Mouse (Mus musculus): ENCODE data around the gene Tmc8. TPM values are rescaled to one million over a fixed set of nuclear protein-coding genes. Genes with fewer than 3 reads are reported as not detected.

Tmc8 gene
- polyA plus RNA-seq, 1 experiment, result 0.39 TPM

GRCm38 (mm10) chr11:117838572-117838971 lies 56.7 kb downstream of the Tmc8 start:
- H3K4me3 ChIP-seq (ENCODE audit: insufficient read depth, low read length), result no peak overlapping the region
- TF ChIP-seq CTCF (IDR thresholded peaks at IDR 0.05; ENCODE audit: borderline replicate concordance, insufficient read depth, low read length) (no peak), POLR2A (IDR thresholded peaks at IDR 0.05; ENCODE audit: low read depth, low read length) (no peak)
- peaks cover 4% of the 10 kb centered on the region; the same call in 1 of the 2 replicates for H3K4me1 ChIP-seq (ENCODE audit: control insufficient read depth, insufficient read depth, low read length)
- H3K27ac ChIP-seq (ENCODE audit: insufficient read depth, low read length), result no peak overlapping the region

DNA sequence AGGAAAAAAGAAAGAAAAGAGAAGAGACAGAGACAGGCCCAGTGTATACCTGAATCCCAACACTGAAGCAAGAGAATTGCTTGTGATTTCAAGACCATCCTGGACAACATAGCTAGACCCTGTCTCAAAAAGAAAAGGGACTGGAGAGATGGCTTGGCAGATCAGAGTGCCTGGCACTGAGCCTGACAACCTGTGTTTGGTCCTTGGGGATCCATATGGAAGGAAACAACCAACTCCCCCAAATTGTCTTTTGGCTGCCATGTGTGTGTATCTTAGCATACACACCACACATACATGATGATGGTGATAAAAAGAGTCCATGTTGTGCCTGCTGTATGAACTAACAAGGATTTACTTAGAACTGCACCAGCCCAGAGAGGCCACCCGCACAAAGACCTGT lies 57.1 kb downstream of the Tmc8 start:
- Histone ChIP-seq H3K4me1 (ENCODE audit: control insufficient read depth, insufficient read depth, low read length) (peaks cover 4% of the 10 kb centered on the region; the same call in 1 of the 2 replicates), H3K4me3 (ENCODE audit: insufficient read depth, low read length) (no peak overlapping the region), H3K27ac (ENCODE audit: insufficient read depth, low read length) (no peak overlapping the region)
- TF ChIP-seq CTCF (IDR thresholded peaks at IDR 0.05; ENCODE audit: borderline replicate concordance, insufficient read depth, low read length) (no peak), POLR2A (IDR thresholded peaks at IDR 0.05; ENCODE audit: low read depth, low read length) (no peak)

- Histone ChIP-seq H3K4me1 (ENCODE audit: control insufficient read depth, insufficient read depth, low read length) (peaks cover 4% of the 10 kb centered on the region; the same call in 1 of the 2 replicates), H3K4me3 (ENCODE audit: insufficient read depth, low read length) (no peak overlapping the region), H3K27ac (ENCODE audit: insufficient read depth, low read length) (no peak overlapping the region)
- no peak for TF ChIP-seq POLR2A (IDR thresholded peaks at IDR 0.05; ENCODE audit: low read depth, low read length)
- TF ChIP-seq CTCF (IDR thresholded peaks at IDR 0.05; ENCODE audit: borderline replicate concordance, insufficient read depth, low read length), result no peak
Measured at GRCm38 (mm10) chr11:117840910-117841309, 59.0 kb downstream of the Tmc8 start.

Other genes starting within 250 kb of the Tmc8 start
- gene Tnrc6c, start 127.8 kb upstream of the Tmc8 start, polyA plus RNA-seq (2011; ENCODE audit: insufficient read length, low read depth, missing spikeins), result 17.9 and 24.8 TPM in 2 replicates
- 19.5 and 20.5 TPM in 2 replicates for gene Tmc6, start 122 bp downstream of the Tmc8 start, polyA plus RNA-seq (2011; ENCODE audit: insufficient read length, low read depth, missing spikeins)
- gene 6030468B19Rik, start 15.6 kb downstream of the Tmc8 start, polyA plus RNA-seq (2011; ENCODE audit: insufficient read length, low read depth, missing spikeins), result not detected in 2 replicates
- gene Gm20708, start 27.6 kb downstream of the Tmc8 start, polyA plus RNA-seq (2011; ENCODE audit: insufficient read length, low read depth, missing spikeins), result 0.49 TPM in 1 of 2 replicates, not detected in the other
- 66.9 and 68.6 TPM in 2 replicates for gene Syngr2, start 27.6 kb downstream of the Tmc8 start, polyA plus RNA-seq (2011; ENCODE audit: insufficient read length, low read depth, missing spikeins)
- gene Afmid, start 43.8 kb downstream of the Tmc8 start, polyA plus RNA-seq (2011; ENCODE audit: insufficient read length, low read depth, missing spikeins), result 5.6 and 6.4 TPM in 2 replicates
- gene Tk1, start 44.0 kb downstream of the Tmc8 start, polyA plus RNA-seq (2011; ENCODE audit: insufficient read length, low read depth, missing spikeins), result 48.4 and 61.9 TPM in 2 replicates
- gene Birc5, start 67.2 kb downstream of the Tmc8 start, polyA plus RNA-seq (2011; ENCODE audit: insufficient read length, low read depth, missing spikeins), result 73.3 and 86.8 TPM in 2 replicates
- gene Tmem235, start 78.7 kb downstream of the Tmc8 start, polyA plus RNA-seq (2011; ENCODE audit: insufficient read length, low read depth, missing spikeins), result not detected in 2 replicates
- 1.2 and 1.7 TPM in 2 replicates for gene Tha1, start 91.4 kb downstream of the Tmc8 start, polyA plus RNA-seq (2011; ENCODE audit: insufficient read length, low read depth, missing spikeins)
- gene Socs3, start 188.0 kb downstream of the Tmc8 start, polyA plus RNA-seq (2011; ENCODE audit: insufficient read length, low read depth, missing spikeins), result 15.2 and 31.9 TPM in 2 replicates
- 29.5 and 33.4 TPM in 2 replicates for gene Pgs1, start 204.2 kb downstream of the Tmc8 start, polyA plus RNA-seq (2011; ENCODE audit: insufficient read length, low read depth, missing spikeins)